Comparison of ENCODE assay signal across 10 mouse cellular contexts in the genomic region with DNA sequence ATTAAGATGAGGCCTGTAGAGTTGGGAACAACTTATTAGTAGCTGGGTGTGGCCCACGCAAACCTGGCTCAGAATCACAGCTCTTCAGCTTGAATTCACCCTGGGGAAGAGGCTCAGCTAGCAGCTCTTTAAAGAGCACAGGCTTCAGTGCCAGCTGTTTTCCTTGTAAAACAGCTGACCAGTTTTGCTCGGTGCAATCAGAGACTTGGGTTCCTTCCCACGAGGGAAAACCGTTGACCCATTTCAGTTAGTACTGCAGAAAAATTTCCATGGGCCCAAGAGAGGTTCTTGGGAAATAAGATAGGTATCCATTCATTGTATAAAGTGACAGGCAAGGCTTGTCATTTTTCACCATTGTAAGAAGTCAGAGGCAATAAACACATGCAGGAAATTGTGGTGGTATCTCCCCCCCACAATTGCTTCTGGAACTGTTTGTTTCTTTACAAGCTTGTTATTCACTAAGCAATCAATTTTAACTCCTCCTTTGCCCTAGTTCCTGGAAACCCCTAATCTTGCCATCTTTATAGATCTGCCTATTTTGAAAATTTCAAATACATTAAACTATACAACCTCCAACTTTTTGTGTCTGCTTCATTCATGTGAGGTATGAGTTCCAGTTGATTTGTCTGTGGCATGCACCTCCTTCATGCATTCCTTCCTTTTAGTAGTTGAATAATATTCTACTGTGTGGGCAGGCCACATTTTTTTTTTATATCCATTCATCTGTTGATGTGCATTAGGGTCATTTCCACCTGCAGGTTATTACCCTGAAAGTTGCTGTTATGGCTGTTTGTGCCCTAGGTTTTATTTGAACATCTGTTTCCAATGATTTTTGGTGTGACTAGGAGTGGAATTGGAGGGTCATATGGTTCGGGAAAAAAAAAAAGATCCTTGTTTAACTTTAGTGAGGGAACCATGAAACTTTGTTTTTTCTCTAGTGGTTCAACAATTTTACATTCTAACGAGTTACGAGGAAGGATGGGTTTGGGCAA.
A peak's percentile ranks its signal among the peaks of the same experiment; 100 is the strongest.
DNase-seq lines count a peak whose midpoint lies in the region; ATAC-seq lines count a peak whose summit lies in the region.
"Had no signal": no experiment of that assay in that cellular context is flagged by ENCODE, and none has a peak within 500 bp of the region (broad histone marks: within the 10 kb centered on the region; RNA-seq: fewer than 3 reads in every experiment).

No protein-coding gene starts in this region.

- H3K36me3 ChIP-seq in embryonic facial prominence, embryonic 11.5 days (replicated peaks; ENCODE audit: control insufficient read depth, insufficient read depth, low read depth, low read length) = no peaks in the 10 kb centered on the region
- H3K36me3 ChIP-seq in embryonic facial prominence, embryonic 10.5 days (replicated peaks) = no peaks in the 10 kb centered on the region
- no peaks in the 10 kb centered on the region for H3K36me3 ChIP-seq in limb, embryonic 13.5 days
- H3K36me3 ChIP-seq: liver, embryonic 13.5 days had no signal

- no peaks in the 10 kb centered on the region for H3K4me1 ChIP-seq in embryonic facial prominence, embryonic 11.5 days (ENCODE audit: control insufficient read depth, insufficient read depth, low read length)
- peaks cover 8% of the 10 kb centered on the region; the same call in 1 of the 2 replicates for H3K4me1 ChIP-seq in embryonic facial prominence, embryonic 10.5 days
- peaks cover 34% of the 10 kb centered on the region for H3K4me1 ChIP-seq in limb, embryonic 13.5 days
- H3K4me1 ChIP-seq: liver, embryonic 13.5 days had no signal

- no peaks in the 10 kb centered on the region for H3K27me3 ChIP-seq in embryonic facial prominence, embryonic 11.5 days (ENCODE audit: control insufficient read depth, insufficient read depth, low read length)
- no peaks in the 10 kb centered on the region for H3K27me3 ChIP-seq in embryonic facial prominence, embryonic 10.5 days (replicated peaks; ENCODE audit: low read depth, poor library complexity, severe bottlenecking)
- no peaks in the 10 kb centered on the region for H3K27me3 ChIP-seq in limb, embryonic 13.5 days
- H3K27me3 ChIP-seq: CH12.LX; liver, embryonic 13.5 days had no signal

- 57% methylated on average over 7 of the region's 7 CpGs for WGBS in embryonic facial prominence, embryonic 11.5 days
- 64% methylated on average over 7 of the region's 7 CpGs for WGBS in embryonic facial prominence, embryonic 10.5 days
- 17% methylated on average over 7 of the region's 7 CpGs for WGBS in limb, embryonic 13.5 days

- H3K9me3 ChIP-seq in embryonic facial prominence, embryonic 11.5 days (replicated peaks; ENCODE audit: control insufficient read depth, low read length) = no peaks in the 10 kb centered on the region
- H3K9me3 ChIP-seq in embryonic facial prominence, embryonic 10.5 days = no peaks in the 10 kb centered on the region
- no peaks in the 10 kb centered on the region for H3K9me3 ChIP-seq in limb, embryonic 13.5 days
- H3K9me3 ChIP-seq: liver, embryonic 13.5 days had no signal

- no peak overlapping the region for H3K4me3 ChIP-seq in embryonic facial prominence, embryonic 11.5 days (ENCODE audit: low read depth, low read length)
- H3K4me3 ChIP-seq in embryonic facial prominence, embryonic 10.5 days = no peak overlapping the region
- no peak overlapping the region for H3K4me3 ChIP-seq in limb, embryonic 13.5 days
- H3K4me3 ChIP-seq: liver, embryonic 13.5 days had no signal

- H3K4me2 ChIP-seq in embryonic facial prominence, embryonic 11.5 days (ENCODE audit: low read depth, low read length) = no peak overlapping the region
- H3K4me2 ChIP-seq in limb, embryonic 13.5 days (replicated peaks) = no peak overlapping the region
- H3K4me2 ChIP-seq: liver, embryonic 13.5 days had no signal

- no peak for ATAC-seq in embryonic facial prominence, embryonic 11.5 days (replicated peaks; ENCODE audit: insufficient number of reproducible peaks, low FRiP score, low TSS enrichment, low read depth)
- ATAC-seq in limb, embryonic 13.5 days (ENCODE audit: low FRiP score, low read depth) = peak; percentile 32; the same call in 1 of the 2 replicates

- no peak overlapping the region for H3K9ac ChIP-seq in embryonic facial prominence, embryonic 11.5 days (replicated peaks; ENCODE audit: low read length)
- H3K9ac ChIP-seq in limb, embryonic 13.5 days = no peak overlapping the region
- H3K9ac ChIP-seq: liver, embryonic 13.5 days had no signal

- H3K27ac ChIP-seq in embryonic facial prominence, embryonic 11.5 days (replicated peaks; ENCODE audit: low read depth, low read length) = no peak overlapping the region
- H3K27ac ChIP-seq in embryonic facial prominence, embryonic 10.5 days (replicated peaks) = no peak overlapping the region
- H3K27ac ChIP-seq in limb, embryonic 13.5 days = no peak overlapping the region; the same call in 1 of the 2 replicates
- H3K27ac ChIP-seq: liver, embryonic 13.5 days had no signal

- DNase-seq in embryonic facial prominence, embryonic 11.5 days (ENCODE audit: low spot score) = peak; percentile 55
- no peak for DNase-seq in embryonic facial prominence, embryonic 10.5 days (ENCODE audit: low spot score)
- peak; percentile 61 for DNase-seq in CD4-positive helper T cell, adult 2 months (ENCODE audit: low read depth, low spot score)
- DNase-seq in gastrocnemius, postnatal 10 days = peak; percentile 36
- DNase-seq in cerebellum, adult 18-20 months = no peak
- no peak for DNase-seq in cerebellum, postnatal 36 days
- no peak for DNase-seq in urinary bladder, adult 2 months (ENCODE audit: low spot score)
- DNase-seq: liver, embryonic 13.5 days had no signal

Comparison
In these comparisons a context has a peak if more than half of its experiments do, and no peak if none do; other contexts are left out.
1. DNase-seq: peak in embryonic facial prominence, embryonic 11.5 days (single experiment), CD4-positive helper T cell, adult 2 months (single experiment) and gastrocnemius, postnatal 10 days (single experiment); none in embryonic facial prominence, embryonic 10.5 days (single experiment), cerebellum, adult 18-20 months (0 of 2), cerebellum, postnatal 36 days (0 of 2) and urinary bladder, adult 2 months (single experiment).